Mouse (Mus musculus) macrophage (primary cell): ENCODE results near the gene Naa40. TPM values are rescaled to one million over a fixed set of nuclear protein-coding genes. Genes with fewer than 3 reads are reported as not detected.

Experiments
- H3K27ac ChIP-seq: fragments of 350-480 bp; formaldehyde crosslinking; 2 replicates; pipeline ENCODE4 v1.9.0; 2021
- H3K36me3 ChIP-seq: fragments of 350-480 bp; formaldehyde crosslinking; 2 replicates; pipeline ENCODE4 v1.9.0; 2021; ENCODE audit errors: inconsistent target
- H3K4me3 ChIP-seq: fragments of 350-480 bp; formaldehyde crosslinking; 2 replicates; pipeline ENCODE4 v1.9.0; 2021; ENCODE audit errors: inconsistent target
- H3K79me2 ChIP-seq: fragments of 350-480 bp; formaldehyde crosslinking; 2 replicates; pipeline ENCODE4 v1.9.0; 2021; ENCODE audit errors: inconsistent target
- WGBS: methylation state at CpG from one replicate; pipeline ENCODE4 v1.1.7; 2026; ENCODE audit warnings: inconsistent platforms; ENCODE audit not compliant: missing documents; 5-methylcytosine and 5-hydroxymethylcytosine counted together
- polyA plus RNA-seq: library from polyadenylated mRNA; stranded (reverse); fragments of 250-400 nt; gene quantifications from 3 replicates; pipeline ENCODE4 v1.2.4, GENCODE M21; 2018; ENCODE audit warnings: inconsistent platforms

The Naa40 gene
- polyA plus RNA-seq, 1 experiment from 2014 or later = 17.5 TPM

- Histone ChIP-seq H3K36me3 (peaks cover 9% of the 10 kb centered on the region; the same call in 1 of the 2 replicates), H3K4me3 (no peak overlapping the region), H3K27ac (no peak overlapping the region), H3K79me2 (peaks cover 58% of the 10 kb centered on the region)
- 73% methylated on average over 5 of the region's 5 CpGs for WGBS
Measured at GRCm38 (mm10) chr19:7214484-7214883, 26.5 kb downstream of the Naa40 start.

GRCm38 (mm10) chr19:7213010-7213409, 28.0 kb downstream of the Naa40 start:
- 97% methylated on average over 3 of the region's 3 CpGs for WGBS
- H3K27ac ChIP-seq = no peak overlapping the region
- peaks cover 58% of the 10 kb centered on the region for H3K79me2 ChIP-seq
- no peak overlapping the region for H3K4me3 ChIP-seq
- H3K36me3 ChIP-seq = peaks cover 9% of the 10 kb centered on the region; the same call in 1 of the 2 replicates

- WGBS = 83% methylated on average over 1 of the region's 1 CpGs
- H3K27ac ChIP-seq = no peak overlapping the region
- no peak overlapping the region for H3K4me3 ChIP-seq
- H3K36me3 ChIP-seq = peaks cover 9% of the 10 kb centered on the region; the same call in 1 of the 2 replicates
- peaks cover 57% of the 10 kb centered on the region for H3K79me2 ChIP-seq
Measured at GRCm38 (mm10) chr19:7212216-7212615, 28.8 kb downstream of the Naa40 start.

- H3K27ac ChIP-seq = no peak overlapping the region
- H3K4me3 ChIP-seq = no peak overlapping the region
- WGBS = 93% methylated on average over 7 of the region's 7 CpGs
- H3K79me2 ChIP-seq = peaks cover 42% of the 10 kb centered on the region
- H3K36me3 ChIP-seq = peaks cover 9% of the 10 kb centered on the region; the same call in 1 of the 2 replicates
Measured at GRCm38 (mm10) chr19:7209907-7210646, 30.9 kb downstream of the Naa40 start.

- 3% methylated on average over 72 of the region's 79 CpGs for WGBS
- peak within 1 kb of the TSS; percentile 75 for H3K27ac ChIP-seq
- peaks cover 34% of the 10 kb centered on the region for H3K79me2 ChIP-seq
- H3K4me3 ChIP-seq = peak within 1 kb of the TSS; percentile 74
- peaks cover 28% of the 10 kb centered on the region for H3K36me3 ChIP-seq
Measured at GRCm38 (mm10) chr19:7205753-7206736, 34.9 kb downstream of the Naa40 start, which contains the start of gene Otub1. Gene Otub1 (minus strand): TSS chr19:7206316.

GRCm38 (mm10) chr19:7205326-7205725, 35.7 kb downstream of the Naa40 start:
- Histone ChIP-seq H3K27ac (peak overlapping the region; percentile 75), H3K36me3 (peaks cover 35% of the 10 kb centered on the region)
- WGBS = 35% methylated on average over 7 of the region's 7 CpGs

GRCm38 (mm10) chr19:7204898-7205297, 36.1 kb downstream of the Naa40 start:
- peaks cover 34% of the 10 kb centered on the region for H3K79me2 ChIP-seq
- H3K36me3 ChIP-seq = peaks cover 39% of the 10 kb centered on the region
- peak overlapping the region; percentile 75; the same call in 1 of the 2 replicates for H3K27ac ChIP-seq
- H3K4me3 ChIP-seq = peak overlapping the region; percentile 74
- WGBS = 80% methylated on average over 2 of the region's 2 CpGs

More at GRCm38 (mm10) chr19:7205326-7205725, 35.7 kb downstream of the Naa40 start:
- peaks cover 34% of the 10 kb centered on the region for H3K79me2 ChIP-seq
- peak overlapping the region; percentile 74 for H3K4me3 ChIP-seq

GRCm38 (mm10) chr19:7200427-7200826, 40.6 kb downstream of the Naa40 start:
- H3K36me3 ChIP-seq = peaks cover 69% of the 10 kb centered on the region
- H3K4me3 ChIP-seq = no peak overlapping the region
- 40% methylated on average over 1 of the region's 1 CpGs for whole genome bisulfite sequencing
- no peak overlapping the region for H3K27ac ChIP-seq
- peaks cover 32% of the 10 kb centered on the region for H3K79me2 ChIP-seq

GRCm38 (mm10) chr19:7199089-7199488, 41.9 kb downstream of the Naa40 start:
- Histone ChIP-seq H3K4me3 (no peak overlapping the region), H3K36me3 (peaks cover 68% of the 10 kb centered on the region), H3K27ac (no peak overlapping the region), H3K79me2 (peaks cover 19% of the 10 kb centered on the region)
- 94% methylated on average over 13 of the region's 13 CpGs for WGBS

- 96% methylated on average over 9 of the region's 9 CpGs for WGBS
- Histone ChIP-seq H3K4me3 (no peak overlapping the region), H3K27ac (no peak overlapping the region), H3K79me2 (peaks cover 2% of the 10 kb centered on the region; the same call in 1 of the 2 replicates), H3K36me3 (peaks cover 52% of the 10 kb centered on the region)
Measured at GRCm38 (mm10) chr19:7197445-7197844, 43.5 kb downstream of the Naa40 start.

GRCm38 (mm10) chr19:7196741-7197270, 44.2 kb downstream of the Naa40 start:
- WGBS = 86% methylated on average over 17 of the region's 17 CpGs
- H3K79me2 ChIP-seq = no peaks in the 10 kb centered on the region
- no peak overlapping the region for H3K27ac ChIP-seq
- H3K4me3 ChIP-seq = no peak overlapping the region
- H3K36me3 ChIP-seq = peaks cover 48% of the 10 kb centered on the region

GRCm38 (mm10) chr19:7195900-7196728, 44.9 kb downstream of the Naa40 start:
- Histone ChIP-seq H3K4me3 (no peak overlapping the region), H3K79me2 (no peaks in the 10 kb centered on the region), H3K27ac (no peak overlapping the region), H3K36me3 (peaks cover 42% of the 10 kb centered on the region)
- 47% methylated on average over 33 of the region's 33 CpGs for WGBS

GRCm38 (mm10) chr19:7192561-7192967, 48.4 kb downstream of the Naa40 start:
- H3K79me2 ChIP-seq = no peaks in the 10 kb centered on the region
- 93% methylated on average over 2 of the region's 2 CpGs for WGBS
- no peak overlapping the region for H3K4me3 ChIP-seq
- peaks cover 6% of the 10 kb centered on the region for H3K36me3 ChIP-seq
- H3K27ac ChIP-seq = no peak overlapping the region

GRCm38 (mm10) chr19:7191639-7192038, 49.3 kb downstream of the Naa40 start:
- Histone ChIP-seq H3K4me3 (no peak overlapping the region), H3K79me2 (no peaks in the 10 kb centered on the region), H3K36me3 (no peaks in the 10 kb centered on the region), H3K27ac (no peak overlapping the region)
- WGBS = 77% methylated on average over 6 of the region's 6 CpGs
